Mouse (Mus musculus) cerebellum, adult 2 months (tissue): ENCODE results near the gene Lipe.

Experiments used
- CTCF ChIP-seq: fragments of 200-500 bp; IDR thresholded peaks from 2 replicates; pipeline ENCODE4 v1.5.1; 2011; ENCODE audit warnings: low read depth, mild to moderate bottlenecking, control low read depth, low read length, moderate library complexity, borderline replicate concordance; ENCODE audit not compliant: insufficient read depth
- POLR2A ChIP-seq: fragments of 200-500 bp; IDR thresholded peaks from 2 replicates; pipeline ENCODE4 v1.6.1; 2011; ENCODE audit warnings: low read length, control low read depth, borderline replicate concordance; ENCODE audit not compliant: insufficient read depth

DNA sequence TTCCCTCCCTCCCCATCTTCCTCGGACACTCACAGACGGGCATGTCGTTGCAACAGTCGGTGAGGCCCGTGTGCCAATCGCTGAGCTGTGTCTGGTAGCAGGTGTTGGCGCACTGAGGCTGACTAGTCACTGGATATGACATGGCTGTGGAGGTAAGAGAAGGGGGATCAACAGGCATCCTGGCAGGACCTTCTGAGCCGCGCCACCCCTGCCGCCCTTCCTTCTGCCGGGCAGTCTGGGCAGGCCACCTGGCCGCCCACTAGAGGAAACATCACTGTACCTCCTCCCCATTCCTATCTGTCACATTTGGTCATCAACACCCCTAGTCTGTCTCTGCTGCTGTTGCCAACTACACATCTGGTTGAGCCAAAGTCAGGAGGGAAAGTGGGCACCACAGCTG, 30.2 kb downstream of the Lipe start:
- TF ChIP-seq POLR2A (no peak), CTCF (no peak)
